Mouse (Mus musculus) left cerebral cortex, postnatal 10 days (tissue): Measurements from ENCODE around the gene Crip2. TPM values are rescaled to one million over a fixed set of nuclear protein-coding genes. Genes with fewer than 3 reads are reported as not detected.

Experiments used
- DNase-seq, 2 experiments: peaks; one replicate each; pipeline ENCODE4 v3.0.0; 2021 to 2022; ENCODE audit warnings: low spot score in 2 of 2, mixed read lengths in 1 of 2; ENCODE audit errors: extremely low spot score in 1 of 2
- intact Hi-C: fragments of 180-260 bp; cut with DNase I; formaldehyde crosslinking; loops from one replicate; pipeline ENCODE4 v1.15.1; 2025
- total RNA-seq, 2 experiments: library from RNA; stranded (reverse); gene quantifications; 2 replicates each; pipeline ENCODE4 v1.2.3; 2021

The Crip2 gene
- total RNA-seq, 2 experiments from 2014 or later, result 220 to 253 TPM

DNA sequence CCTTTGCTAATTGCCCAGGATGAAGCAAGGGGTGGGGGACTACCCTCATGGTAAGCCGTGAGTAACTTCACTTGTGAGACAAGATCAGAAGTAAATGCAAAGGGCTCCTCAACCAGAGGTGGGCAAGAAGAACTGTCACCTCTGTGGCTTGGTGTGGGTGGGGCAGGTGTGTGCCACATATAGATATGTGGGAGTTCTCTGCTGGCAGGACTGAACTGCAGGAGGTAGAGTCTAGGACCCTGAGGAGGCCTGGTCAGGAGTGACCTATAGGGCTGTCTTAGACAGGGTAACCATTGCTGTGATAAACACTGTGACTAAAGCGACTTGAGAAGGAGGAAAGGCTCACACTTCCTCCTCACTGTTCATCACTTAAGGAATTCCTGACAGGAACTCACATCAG lies 53.4 kb downstream of the Crip2 start:
- intact Hi-C loops, result no loop called here
- peak in 1 of 2 experiments; percentile 15 for DNase-seq

Other genes with a start within 250 kb of the Crip2 start
- gene Jag2, start 210.5 kb upstream of the Crip2 start, total RNA-seq, result 10 to 100 TPM; 60.0 to 60.9 TPM
- 10 to 100 TPM; 11.8 to 13.2 TPM for gene Nudt14, start 198.1 kb upstream of the Crip2 start, total RNA-seq
- 10 to 100 TPM; 61.0 to 61.9 TPM for gene Btbd6, start 163.8 kb upstream of the Crip2 start, total RNA-seq
- gene Brf1, start 139.5 kb upstream of the Crip2 start, total RNA-seq, result 10 to 100 TPM; 53.8 to 54.2 TPM
- gene Pacs2, start 125.7 kb upstream of the Crip2 start, total RNA-seq, result 100 to 1,000 TPM; 126 to 128 TPM
- under 1 TPM; 0.41 to 0.73 TPM for gene Tex22, start 65.7 kb upstream of the Crip2 start, total RNA-seq
- 10 to 100 TPM; 87.1 to 89.1 TPM for gene Mta1, start 42.0 kb upstream of the Crip2 start, total RNA-seq
- 10 to 100 TPM; 12.4 to 12.6 TPM for gene Crip1, start 6.1 kb downstream of the Crip2 start, total RNA-seq
- 1 to 10 TPM; 3.7 TPM for gene Tedc1, start 16.2 kb downstream of the Crip2 start, total RNA-seq
- 10 to 100 TPM; 35.0 to 39.1 TPM for gene Tmem121, start 45.7 kb downstream of the Crip2 start, total RNA-seq